Mouse (Mus musculus) liver, adult 2 months (tissue): ENCODE measurements at regions not wholly inside any gene's neighbourhood (a gene's known extent, or its start where the extent isn't known, plus 50 kb on each side); places are given as distances from the start of the nearest gene placed in this dataset.

ENCODE experiments used
- CTCF ChIP-seq: fragments of 200-500 bp; IDR thresholded peaks from 2 replicates; pipeline ENCODE4 v1.5.1; 2011; ENCODE audit warnings: low read depth, low read length, control low read depth
- POLR2A ChIP-seq: fragments of 200-500 bp; IDR thresholded peaks from 2 replicates; pipeline ENCODE4 v1.6.1; 2011; ENCODE audit warnings: low read length, control low read depth; ENCODE audit not compliant: insufficient read depth; ENCODE audit errors: extremely low read depth

DNA sequence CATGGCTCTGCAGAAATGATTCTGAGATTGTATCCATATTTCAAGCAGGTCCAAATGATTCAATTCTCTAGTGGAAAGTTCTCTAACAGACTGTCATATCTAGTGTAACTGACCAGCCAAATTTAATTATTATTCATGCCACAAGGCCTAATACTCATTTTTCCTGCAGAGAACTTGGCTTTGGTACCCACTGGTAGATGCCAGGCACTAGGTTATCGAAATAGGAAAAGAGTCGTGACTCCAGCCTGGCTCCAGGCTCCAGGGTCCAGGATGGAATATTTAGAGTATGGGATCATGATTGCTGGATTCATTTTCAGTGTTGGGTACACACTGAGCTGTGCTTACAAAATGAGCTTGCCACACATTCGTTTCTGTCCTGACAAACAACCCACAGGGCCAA is 452.4 kb upstream of the Got2 start:
- TF ChIP-seq POLR2A (no peak), CTCF (no peak)
